Mouse (Mus musculus): ENCODE results near the gene Susd4.

Gene Susd4

GRCm38 (mm10) chr1:182787030-182787429, 23.4 kb downstream of the Susd4 start:
- DNase-seq (ENCODE audit: low spot score), result no peak

GRCm38 (mm10) chr1:182788896-182789295, 25.2 kb downstream of the Susd4 start:
- DNase-seq (ENCODE audit: low spot score), result no peak

GRCm38 (mm10) chr1:182792521-182793071, 28.9 kb downstream of the Susd4 start:
- DNase-seq (ENCODE audit: low spot score), result peak; percentile 85

GRCm38 (mm10) chr1:182794221-182794620, 30.6 kb downstream of the Susd4 start:
- DNase-seq (ENCODE audit: low spot score), result no peak

GRCm38 (mm10) chr1:182794628-182795027, 31.0 kb downstream of the Susd4 start:
- DNase-seq (ENCODE audit: low spot score), result no peak

DNA sequence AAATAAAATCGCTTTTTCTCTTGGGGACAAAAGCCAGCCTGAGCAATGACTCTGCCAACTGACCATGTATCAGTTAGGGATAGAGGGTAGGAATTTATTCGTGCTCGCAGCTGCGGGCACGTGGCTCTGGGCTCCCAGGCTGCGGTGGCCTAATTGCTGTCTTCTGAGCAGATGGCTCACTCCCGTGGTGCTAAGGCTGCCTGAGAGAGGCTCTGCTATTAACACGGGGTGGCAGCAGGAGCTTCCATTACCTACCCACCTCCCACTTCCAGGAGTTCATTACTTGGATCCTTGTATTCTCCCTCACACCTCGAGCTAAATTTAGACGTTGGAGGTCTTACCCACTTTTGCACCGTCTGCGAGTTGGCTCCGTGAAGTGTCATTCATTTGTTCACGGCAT, 33.4 kb downstream of the Susd4 start:
- DNase-seq (ENCODE audit: low spot score), result no peak

DNA sequence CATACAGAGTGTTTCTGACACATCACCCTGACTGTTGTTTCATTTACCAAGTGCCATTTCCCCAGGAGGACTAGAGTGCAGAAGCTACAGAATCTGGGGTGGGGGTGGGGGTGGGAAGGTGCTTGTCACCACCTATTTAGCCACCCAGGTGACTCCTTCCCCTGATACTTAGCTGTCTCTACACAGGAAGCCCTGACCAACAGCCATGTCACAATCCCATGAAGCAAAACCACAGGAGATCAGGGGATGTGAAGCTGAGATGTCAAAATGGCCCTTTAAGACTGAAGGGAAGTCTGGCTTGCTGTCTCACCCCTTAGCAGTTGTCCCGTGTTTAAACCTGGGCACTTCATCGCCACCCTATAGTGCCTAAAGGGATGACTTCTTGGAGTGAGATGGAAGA, 37.9 kb downstream of the Susd4 start:
- DNase-seq (ENCODE audit: low spot score), result no peak

DNA sequence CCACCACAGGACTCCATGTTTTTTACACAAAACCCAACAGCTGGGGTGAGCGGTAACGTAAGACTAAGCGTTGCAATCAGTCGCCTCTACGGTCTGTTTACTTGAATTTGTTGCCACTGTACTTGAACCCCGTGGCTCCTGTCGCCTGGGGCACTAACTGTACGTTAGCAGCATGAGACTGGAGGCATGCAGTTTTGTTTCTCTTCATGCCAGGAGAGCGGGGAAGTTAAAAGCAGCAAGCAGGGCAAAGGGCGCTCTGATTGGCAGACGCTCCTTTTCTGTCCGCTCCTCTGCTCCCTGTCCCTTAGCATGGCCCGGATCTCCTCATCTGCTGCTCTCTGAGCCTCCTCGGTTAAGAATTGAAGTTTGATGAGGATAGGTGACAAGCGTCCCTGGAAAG, 39.2 kb downstream of the Susd4 start:
- no peak for DNase-seq (ENCODE audit: low spot score)

DNA sequence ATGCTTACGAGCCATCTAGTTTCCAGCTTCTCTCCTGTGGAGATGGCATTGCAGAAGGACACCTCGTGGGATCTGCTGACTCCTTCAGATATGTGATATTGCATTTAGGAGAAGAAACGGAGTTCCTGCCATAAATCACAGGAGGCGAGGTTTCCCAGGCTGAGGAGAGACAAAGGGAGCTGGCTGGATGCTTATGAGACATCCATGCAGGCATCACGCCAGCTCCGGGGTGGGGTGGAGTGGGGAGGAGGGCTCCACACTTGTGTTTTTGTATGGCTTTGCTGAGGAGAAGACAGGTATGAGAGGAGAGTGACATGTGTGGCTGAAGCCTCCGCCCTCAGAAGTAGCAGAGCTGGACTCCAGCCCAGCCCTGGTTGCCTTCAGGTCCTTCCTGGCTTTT, 50.3 kb downstream of the Susd4 start:
- no peak for DNase-seq (ENCODE audit: low spot score)

DNA sequence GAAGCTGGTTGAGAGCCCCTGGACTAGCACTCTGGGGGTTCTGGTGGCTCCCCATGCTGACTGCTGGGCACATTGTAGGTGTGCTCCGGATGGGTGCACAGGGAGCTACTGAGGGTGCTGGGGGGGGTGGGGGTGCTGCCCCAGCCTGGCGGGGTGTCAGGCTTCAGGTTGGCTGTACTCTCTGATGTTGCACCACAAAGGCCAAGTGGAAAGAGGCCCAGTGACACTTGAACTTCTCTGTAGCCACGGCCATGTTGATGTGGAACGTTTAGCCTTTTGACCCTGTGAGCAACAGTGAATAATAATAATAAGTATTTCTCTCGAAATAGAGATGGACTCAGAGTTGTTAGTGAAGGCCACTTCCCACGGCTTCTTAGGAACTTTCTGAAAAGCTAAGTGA, 50.9 kb downstream of the Susd4 start:
- no peak for DNase-seq (ENCODE audit: low spot score)

GRCm38 (mm10) chr1:182817106-182817505, 53.4 kb downstream of the Susd4 start:
- no peak for DNase-seq (ENCODE audit: low spot score)

DNA sequence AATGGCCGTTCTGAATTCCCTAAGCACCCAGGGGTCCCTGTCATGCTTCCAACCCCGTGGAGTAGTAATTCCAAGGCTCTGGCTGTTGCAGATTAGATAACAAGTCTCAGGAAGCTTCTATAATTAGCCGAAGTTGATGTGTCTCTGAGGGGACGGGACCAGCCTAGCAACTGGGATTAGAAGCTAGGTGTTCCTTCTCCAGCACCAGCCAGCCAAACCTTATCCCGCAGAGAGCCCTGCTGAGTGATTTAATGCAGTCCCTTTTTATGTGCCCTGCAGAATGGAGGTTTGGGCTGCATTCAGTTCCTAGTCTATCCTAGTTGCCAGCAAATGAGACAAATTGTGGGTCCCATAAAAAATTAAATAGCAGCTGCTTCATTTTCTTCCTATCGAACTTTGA, 54.0 kb downstream of the Susd4 start:
- no peak for DNase-seq (ENCODE audit: low spot score)

GRCm38 (mm10) chr1:182818931-182819330, 55.3 kb downstream of the Susd4 start:
- peak; percentile 20 for DNase-seq (ENCODE audit: low spot score)

DNA sequence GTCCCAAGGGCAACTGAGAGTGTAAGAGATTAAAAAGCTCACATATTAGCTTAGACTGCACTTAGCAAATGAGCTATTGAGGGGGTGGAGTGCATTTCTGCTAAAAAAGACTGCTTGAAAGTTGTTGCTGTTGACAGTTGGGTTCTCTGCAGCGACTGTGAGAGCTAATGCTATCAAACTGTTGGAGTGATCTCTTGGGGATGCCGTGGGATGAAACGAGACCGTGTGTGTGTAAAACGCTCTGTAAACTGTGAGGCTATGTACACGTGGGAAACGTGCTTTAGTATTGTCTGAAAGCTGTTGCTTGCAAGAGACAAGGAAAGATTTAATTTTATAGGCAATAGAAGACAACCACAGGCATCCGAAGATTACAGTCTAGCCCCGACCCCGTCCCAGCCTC, 59.1 kb downstream of the Susd4 start:
- no peak for DNase-seq (ENCODE audit: low spot score)

- no peak for DNase-seq (ENCODE audit: low spot score)
These were observed 60.2 kb downstream of the Susd4 start for GRCm38 (mm10) chr1:182823723-182824421.

- no peak for DNase-seq (ENCODE audit: low spot score)
These were observed 62.9 kb downstream of the Susd4 start for GRCm38 (mm10) chr1:182826557-182826956.

GRCm38 (mm10) chr1:182838061-182838460, 74.4 kb downstream of the Susd4 start:
- DNase-seq (ENCODE audit: low spot score), result no peak

DNA sequence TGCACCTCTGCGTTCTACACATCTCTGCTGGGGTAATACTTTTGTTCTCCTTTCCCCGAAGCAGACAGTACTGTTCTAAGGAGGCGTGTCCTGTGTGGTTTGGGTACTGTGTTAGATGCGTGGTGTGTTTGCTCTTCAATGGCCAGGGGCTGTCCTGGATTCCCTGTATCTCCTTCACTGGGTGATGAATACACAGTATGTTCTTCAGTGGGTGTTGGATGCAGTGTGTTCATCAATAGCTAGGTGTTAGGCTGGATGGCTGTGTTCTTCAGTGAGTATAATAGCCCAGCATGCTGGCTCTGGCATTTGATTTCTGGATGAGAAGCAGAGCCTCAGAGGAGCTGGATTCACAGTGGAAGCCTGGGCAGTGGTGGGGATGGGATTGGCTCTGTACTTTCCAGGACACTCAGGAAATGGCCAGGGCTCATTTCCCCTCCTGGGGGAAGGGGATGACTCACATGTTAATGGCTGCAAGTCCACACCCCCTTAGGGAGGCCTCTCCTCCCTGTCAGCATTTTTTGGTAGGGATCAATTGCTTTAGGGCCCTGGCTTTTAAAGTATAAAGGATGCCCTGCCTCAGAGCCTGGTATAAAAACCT, 75.8 kb downstream of the Susd4 start:
- DNase-seq (ENCODE audit: low spot score), result no peak

- no peak for DNase-seq (ENCODE audit: low spot score)
These were observed 76.4 kb downstream of the Susd4 start for GRCm38 (mm10) chr1:182840011-182840410.

DNA sequence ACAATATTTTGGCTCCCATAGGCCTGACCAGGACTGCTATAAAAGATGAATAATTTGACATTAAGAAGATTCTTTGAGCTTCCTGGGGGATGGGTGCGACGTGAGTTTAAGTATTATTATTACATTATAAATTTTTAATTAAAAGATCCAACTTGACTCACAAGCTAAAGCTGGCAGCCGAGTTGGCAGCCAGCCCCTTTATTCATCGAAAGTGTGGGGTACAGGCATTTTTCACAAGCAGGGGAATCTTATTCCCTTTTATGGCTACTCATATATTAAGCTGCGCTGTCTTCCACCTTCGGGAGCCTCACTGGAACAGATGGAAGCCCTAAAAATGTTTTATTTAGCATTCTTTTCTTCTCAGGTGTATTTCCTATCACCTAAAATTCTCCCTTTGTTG, 76.9 kb downstream of the Susd4 start:
- DNase-seq (ENCODE audit: low spot score), result no peak

DNA sequence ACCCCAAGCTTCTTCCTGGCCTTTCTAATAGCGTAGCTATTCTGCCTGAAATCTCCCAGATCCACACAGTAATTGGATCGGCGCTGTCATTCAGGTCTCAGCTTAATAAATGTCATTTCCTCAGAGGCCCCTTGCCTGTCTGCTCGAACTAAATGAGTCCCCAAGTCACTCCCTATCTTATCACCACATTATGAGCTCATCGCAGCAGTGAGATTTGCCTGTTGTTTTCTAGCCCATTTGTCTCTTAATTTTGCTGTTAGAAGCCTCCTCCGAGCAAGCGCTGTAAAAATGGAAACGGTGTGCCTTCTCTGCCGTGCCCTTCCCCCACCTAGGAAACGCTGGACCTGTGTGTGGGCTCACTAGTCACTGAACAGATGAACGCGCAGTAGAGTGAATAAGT, 85.9 kb downstream of the Susd4 start:
- DNase-seq (ENCODE audit: low spot score), result no peak

GRCm38 (mm10) chr1:182850080-182850479, 86.4 kb downstream of the Susd4 start:
- DNase-seq (ENCODE audit: low spot score), result no peak

GRCm38 (mm10) chr1:182852158-182852557, 88.5 kb downstream of the Susd4 start:
- no peak for DNase-seq (ENCODE audit: low spot score)

- DNase-seq (ENCODE audit: low spot score), result no peak
These were observed 93.0 kb downstream of the Susd4 start for GRCm38 (mm10) chr1:182856636-182857035.

All from embryo, embryonic 10.5 days (tissue).